Mouse (Mus musculus): ENCODE measurements around the gene Ksr2. TPM values are rescaled to one million over a fixed set of nuclear protein-coding genes. Genes with fewer than 3 reads are reported as not detected.

Gene Ksr2
- 0.17 TPM for polyA plus RNA-seq (2017; shearing (Covaris generic))

GRCm38 (mm10) chr5:117413507-117414501 lies at the start of gene Ksr2:
Ksr2 (plus strand) TSS chr5:117414000.

GRCm38 (mm10) chr5:117388877-117389276 lies 24.9 kb upstream of the Ksr2 start, which contains the start of gene Rfc5:
Rfc5 (minus strand) TSS chr5:117389047.

GRCm38 (mm10) chr5:117780681-117781080 lies 366.9 kb downstream of the Ksr2 start, which contains the start of gene Nos1:
Nos1 (plus strand) TSS chr5:117781032.

Other genes with a start within 250 kb of the Ksr2 start
- gene Pebp1, start 126.4 kb upstream of the Ksr2 start, polyA plus RNA-seq (2017; shearing (Covaris generic)), result 158 TPM
- gene Vsig10, start 94.9 kb upstream of the Ksr2 start, polyA plus RNA-seq (2017; shearing (Covaris generic)), result 2.0 TPM
- 48.2 TPM for gene Wsb2, start 56.7 kb upstream of the Ksr2 start, polyA plus RNA-seq (2017; shearing (Covaris generic))
- gene Rfc5, start 25.0 kb upstream of the Ksr2 start, polyA plus RNA-seq (2017; shearing (Covaris generic)), result 16.5 TPM

Measured in effector memory CD4-positive, alpha-beta T cell, adult 7 months (primary cell).